Mouse (Mus musculus) lung, postnatal 36 days (tissue): ENCODE data around the gene Nrxn2.

Experiments
- DNase-seq: peaks from one replicate; pipeline ENCODE4 v3.0.0; 2022; ENCODE audit warnings: mixed read lengths

Gene Nrxn2

DNA sequence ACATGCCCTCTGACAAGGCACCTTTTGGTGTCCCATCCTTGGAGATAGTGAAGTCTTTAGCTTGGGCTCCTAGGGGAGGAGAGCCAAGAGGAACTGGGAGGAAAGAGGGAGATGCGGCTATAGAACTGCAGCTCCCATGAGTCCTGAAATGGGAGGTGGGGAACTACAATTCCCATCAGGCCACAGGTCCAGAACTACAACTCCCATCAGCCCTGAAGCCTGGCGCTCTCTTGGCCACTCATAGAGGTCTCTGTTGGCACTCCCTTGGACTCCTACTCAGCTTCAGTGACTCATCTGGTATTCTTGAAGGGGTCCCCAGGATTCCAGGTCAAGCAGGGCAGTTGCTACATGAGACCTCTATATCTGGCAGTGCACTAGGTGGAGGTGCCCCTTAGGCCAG, 101.0 kb downstream of the Nrxn2 start:
- no peak for DNase-seq

DNA sequence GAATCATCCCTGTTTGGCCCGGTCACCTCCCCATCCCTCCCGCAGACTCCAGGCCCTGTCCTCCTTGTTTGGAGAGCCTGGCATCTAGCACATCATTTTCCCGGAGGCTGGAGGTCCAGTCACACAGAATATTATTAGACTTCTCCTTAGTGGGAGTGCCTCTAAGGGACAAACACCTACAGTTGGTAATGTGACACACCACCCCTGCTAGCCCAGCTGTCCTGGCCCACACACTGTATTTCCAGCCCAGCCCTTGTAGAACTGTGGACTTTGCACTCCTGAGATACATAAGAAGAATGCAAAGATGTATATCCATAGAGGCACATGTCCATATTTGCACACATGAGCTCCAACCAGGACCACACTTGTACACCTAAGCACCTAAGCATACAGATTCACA, 103.1 kb downstream of the Nrxn2 start:
- no peak for DNase-seq

DNA sequence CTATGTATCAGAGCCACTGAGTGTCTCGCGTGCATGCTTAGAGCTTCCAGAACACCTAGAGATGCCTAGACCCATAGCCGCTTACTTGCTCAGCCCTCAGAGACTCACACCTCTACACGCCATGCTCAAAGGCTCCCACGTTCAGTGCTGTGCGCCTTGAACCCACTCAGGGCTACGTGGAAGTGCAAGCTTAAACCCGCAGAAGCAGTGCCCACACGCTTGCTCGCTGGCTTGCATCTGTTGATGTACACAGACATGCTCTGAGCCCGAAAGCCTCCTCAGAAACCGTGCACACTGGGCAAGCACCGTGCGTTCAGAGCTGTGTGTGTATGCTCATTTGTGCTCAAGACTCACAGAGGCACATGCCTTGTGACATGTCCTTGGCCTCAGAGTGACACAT, 103.8 kb downstream of the Nrxn2 start:
- no peak for DNase-seq

DNA sequence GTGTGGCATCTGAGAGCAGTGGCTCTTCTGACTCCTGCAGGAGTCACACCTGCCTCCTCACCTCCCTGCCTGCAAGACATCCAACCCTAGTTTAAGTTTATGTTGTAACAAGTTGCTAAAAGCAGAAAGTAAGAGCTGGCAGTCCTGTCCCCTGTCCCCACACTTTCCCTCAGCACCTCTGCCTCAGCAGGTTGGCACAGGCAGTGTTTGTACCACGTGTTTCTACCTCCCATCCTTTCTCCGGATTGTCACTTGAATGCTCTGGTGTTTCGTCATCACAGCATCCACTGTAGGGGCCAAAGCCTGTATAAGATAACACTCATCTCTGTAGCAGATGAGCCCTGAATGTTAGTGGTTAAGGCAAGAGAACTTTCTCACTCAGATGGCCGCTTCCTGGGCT, 106.5 kb downstream of the Nrxn2 start:
- no peak for DNase-seq

DNA sequence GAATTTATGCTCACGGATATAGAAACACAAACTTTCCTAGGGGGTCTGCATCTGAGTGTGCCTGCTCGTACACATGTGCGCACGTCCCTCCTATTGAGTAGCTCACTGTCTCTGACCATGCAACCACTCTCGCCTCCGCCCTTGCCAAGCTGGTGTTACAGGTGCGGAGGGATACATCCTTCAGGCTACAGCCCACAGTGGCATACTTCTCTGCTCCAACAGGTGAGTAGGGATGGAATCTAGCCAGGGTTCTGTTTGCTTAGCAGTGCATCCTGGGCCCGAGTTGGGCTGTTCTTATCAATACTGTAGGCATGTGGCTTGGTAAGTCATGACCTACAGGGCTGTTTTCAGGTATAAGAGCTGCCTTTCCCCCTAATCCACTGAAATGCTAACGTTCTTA, 107.5 kb downstream of the Nrxn2 start:
- DNase-seq, result no peak

DNA sequence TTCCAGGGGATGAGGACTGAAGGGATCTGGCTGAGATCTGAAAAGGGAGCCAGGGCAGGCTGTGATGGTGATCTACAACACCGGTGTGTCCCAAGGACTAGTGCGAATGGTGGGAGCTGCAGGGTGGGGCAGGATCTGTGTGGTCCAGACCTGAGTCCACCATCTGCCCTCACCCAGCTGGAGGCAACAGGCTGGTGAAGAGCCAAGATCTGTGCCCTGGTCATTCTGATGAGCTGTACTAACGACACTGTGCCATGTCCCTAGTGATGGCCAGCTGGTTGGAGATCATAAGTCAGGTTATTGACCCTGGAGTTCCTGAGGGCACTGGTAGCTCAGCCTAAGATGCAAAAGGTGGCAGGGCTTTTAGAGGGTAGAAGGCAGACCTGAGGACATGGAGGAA, 108.9 kb downstream of the Nrxn2 start:
- no peak for DNase-seq

DNA sequence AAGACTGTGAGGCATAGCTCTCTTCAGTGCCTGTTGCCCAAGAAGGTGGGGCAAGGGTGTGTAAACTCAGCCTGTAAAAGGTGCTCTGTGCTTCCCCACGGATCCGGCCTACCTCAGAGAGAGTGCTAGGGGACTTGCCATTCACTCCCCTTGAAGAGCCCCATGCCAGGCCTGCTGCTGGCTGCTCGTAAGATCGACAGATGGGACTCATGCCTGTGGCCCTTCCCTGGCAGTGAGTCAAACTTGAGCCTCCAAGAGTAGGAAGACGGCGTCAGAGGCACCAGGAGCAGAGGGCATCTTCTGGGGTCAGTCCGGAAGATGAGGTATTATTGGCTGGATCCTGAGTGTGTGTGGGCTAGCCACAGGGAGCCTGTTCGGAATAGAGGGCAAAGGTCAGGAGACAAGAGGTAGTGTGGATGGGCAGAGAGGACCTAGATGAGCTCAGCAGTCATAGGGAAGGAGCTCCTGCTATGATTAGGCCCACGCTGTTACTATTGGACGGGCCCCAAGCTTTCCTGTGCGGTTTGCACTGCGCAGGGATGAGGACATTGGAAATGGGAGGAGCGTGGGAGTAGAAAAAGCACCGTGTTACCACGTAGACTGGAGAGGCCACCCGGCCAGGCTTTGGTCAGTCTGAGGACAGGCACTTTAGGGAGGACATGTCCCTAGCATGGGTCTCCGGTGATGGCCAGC, 109.5 kb downstream of the Nrxn2 start:
- no peak for DNase-seq

DNA sequence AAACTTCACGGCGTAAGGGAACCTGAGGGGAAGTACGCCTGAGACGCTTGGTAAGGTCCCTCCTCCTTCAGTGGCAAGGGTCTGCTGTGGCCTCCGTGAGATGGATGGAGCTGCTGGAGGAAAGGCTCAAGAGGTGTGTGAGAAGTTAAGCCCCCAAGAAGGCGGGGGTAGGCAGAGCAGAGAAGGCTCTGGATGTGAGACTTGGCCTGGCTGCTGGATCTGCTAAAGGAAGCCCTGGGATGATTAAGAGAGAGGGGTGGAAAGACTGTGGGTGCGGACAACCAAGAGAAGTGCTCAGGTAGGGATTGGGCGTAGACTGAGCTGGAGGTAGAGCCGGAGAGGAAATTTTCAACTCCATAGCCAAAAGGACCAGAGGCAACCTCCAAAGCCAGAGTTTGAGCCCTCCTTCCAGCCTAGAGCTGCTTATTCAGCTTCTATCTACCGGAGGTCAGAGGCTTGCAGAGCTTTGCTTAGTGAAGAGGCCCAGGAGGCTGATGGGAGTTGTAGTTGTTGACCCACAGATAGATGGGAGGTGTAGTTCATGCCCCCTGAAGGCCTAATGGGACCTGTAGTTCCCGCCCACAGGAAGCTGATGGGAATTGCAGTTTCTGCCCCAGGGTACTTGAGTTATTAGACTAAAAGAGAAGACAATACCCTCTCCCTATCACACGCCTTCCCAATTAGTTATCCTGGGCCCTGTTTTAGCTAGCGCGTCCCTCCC, 110.9 kb downstream of the Nrxn2 start:
- DNase-seq, result peak; percentile 48

DNA sequence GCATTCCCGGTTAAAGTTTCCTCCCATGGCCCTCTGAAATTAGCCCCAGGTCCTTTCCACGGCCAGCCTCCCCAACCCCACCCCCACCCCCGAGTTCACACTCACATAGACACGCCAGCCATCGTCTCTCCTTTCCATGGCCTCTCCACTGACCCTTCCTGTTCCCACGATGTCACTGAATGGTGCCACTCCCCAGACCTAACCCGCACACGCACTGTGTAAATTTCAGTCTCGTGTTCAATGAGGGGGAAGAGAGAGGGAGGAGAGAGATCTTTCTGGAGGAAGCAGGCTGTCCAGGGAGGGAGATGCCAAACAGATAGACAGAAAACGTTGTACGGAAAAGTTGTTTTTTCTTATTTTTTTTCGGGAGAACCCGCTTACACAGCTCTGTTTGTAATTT, 111.8 kb downstream of the Nrxn2 start:
- DNase-seq, result no peak

DNA sequence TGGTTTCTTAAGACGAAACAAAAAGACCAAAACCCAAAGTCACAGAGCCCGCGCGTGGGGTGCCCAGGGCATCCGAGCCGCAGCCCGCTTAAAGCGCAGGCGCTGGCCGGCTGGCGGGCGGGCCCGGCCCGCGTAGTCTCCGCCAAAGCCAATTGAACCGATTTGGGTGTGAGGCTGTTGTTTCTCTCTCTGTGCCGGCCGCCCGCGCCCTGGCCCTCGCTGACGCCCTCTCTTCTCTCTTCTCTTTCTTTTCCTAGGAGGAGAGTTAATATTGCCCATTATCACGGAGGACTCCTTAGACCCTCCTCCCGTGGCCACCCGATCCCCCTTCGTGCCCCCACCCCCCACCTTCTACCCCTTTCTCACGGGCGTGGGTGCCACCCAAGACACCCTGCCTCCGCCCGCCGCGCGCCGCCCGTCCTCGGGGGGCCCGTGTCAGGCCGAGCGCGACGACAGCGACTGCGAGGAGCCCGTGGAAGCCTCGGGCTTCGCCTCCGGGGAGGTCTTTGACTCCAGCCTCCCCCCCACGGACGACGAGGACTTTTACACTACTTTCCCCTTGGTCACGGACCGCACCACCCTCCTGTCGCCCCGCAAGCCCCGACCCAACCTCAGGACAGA, 112.6 kb downstream of the Nrxn2 start:
- peak; percentile 34 for DNase-seq

DNA sequence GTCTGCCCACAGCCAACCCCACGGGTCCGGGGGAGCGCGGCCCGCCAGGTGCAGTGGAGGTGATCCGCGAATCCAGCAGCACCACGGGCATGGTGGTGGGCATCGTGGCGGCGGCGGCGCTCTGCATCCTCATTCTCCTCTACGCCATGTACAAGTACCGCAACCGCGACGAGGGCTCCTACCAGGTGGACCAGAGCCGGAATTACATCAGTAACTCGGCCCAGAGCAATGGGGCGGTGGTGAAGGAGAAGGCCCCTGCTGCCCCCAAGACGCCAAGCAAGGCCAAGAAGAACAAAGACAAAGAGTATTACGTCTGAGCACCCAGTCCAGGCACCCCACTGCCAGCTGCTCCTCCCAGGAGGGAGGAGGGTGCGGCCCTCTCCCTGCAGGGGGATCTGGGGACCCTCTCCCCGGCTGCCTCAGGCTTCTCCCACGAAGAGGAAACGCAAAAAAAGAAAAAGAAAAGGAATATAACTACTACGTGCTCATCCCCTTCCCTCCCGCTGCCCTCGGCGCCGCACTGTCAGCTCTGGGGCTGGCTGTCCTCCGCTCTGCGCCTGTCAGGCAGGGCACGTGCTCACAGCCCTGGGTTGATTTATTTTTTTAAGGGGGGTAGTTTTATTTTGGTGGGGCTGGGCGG, 113.4 kb downstream of the Nrxn2 start:
- peak; percentile 29 for DNase-seq

DNA sequence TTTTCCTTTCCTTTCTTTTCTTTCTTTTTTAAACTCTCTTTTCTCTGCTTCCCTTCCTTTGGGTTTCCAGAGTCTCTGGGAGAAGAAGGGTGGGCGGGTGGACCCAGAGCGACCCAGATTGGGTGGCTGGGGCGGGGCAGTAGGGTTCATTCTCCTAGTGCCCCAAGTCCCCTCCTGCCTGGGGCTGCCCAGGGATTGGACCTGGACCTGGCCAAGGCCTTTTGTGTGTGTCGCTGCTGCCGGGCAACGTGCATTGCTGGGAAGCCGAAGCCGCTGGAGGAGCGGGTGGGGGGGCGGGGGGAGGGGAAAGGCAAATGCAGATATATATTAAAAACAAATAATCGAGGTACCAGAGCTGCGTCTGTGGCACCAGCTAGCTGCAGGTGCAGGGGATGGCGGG, 114.1 kb downstream of the Nrxn2 start:
- DNase-seq, result peak; percentile 39

DNA sequence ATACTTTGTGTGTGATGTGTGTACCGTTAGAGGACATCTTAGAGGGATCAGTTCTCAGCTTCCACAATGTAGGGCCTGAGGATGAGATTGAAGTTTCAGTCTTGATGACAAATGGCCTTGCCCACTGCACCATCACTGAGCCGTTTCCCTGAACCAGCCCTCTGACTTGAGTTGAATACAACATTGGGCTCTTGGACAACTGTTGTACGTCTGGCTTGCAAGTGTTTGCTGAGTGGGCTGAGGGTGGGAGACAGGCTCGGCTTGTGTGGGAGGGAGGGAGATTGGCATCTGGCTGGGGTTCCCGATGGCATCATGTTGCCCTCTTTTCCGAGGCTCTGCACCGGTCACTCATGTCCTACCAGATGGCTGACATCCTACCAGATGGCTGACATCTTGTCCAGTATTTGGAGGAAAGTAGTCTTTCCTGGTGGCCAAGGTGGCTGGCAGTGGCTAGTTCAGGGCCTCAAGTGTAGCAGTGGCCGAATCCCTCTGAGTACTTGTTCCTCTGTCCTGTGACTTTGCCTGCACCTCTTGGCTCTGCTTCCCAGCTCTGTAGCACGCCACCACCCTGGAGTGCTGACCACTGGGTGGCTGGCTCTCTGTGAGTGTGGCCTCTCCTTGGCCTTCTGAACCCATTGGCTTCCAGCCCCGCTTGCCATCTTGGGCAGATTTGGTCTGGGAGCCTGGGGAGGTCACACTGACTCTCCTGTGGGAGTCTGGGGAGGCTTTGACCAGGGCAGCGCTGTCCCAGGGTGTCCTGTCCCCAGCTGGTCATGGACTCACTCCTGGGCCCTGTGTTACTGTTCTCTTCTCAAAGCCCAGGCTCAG, 115.0 kb downstream of the Nrxn2 start:
- DNase-seq, result no peak

DNA sequence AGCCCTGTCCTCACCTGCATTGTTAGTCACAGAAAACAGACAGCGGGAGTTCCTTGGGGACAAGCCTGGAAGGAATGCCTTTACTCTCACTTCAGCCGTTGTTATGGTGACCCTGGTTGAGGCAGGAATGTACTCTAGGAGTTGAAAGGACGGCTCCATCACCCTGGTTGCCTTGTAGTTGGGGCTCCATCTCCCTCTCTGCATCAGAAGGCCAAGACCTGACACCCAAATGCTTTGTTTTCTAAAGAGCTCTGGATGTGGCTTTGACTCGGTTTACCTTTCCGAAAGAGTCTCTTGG, 115.5 kb downstream of the Nrxn2 start:
- DNase-seq, result no peak

DNA sequence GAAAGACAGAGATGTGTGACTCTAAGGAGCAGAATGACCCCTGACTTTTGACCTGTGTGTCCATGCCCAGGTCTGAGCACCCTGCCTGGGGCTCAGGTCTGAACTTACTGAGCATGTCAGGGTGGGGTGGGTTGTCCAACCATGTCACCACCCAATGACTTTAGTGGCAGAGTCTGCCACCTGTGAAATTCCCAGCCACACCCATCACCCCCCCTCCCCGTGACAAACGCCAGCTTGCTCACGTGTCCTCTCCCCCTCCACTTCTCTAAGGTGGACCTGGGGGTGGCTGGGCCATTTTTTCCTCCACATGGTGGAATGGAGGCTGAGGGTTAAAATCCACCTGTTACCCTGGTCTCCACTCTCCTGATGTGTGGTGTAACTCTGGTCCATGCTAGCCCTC, 117.7 kb downstream of the Nrxn2 start:
- no peak for DNase-seq

DNA sequence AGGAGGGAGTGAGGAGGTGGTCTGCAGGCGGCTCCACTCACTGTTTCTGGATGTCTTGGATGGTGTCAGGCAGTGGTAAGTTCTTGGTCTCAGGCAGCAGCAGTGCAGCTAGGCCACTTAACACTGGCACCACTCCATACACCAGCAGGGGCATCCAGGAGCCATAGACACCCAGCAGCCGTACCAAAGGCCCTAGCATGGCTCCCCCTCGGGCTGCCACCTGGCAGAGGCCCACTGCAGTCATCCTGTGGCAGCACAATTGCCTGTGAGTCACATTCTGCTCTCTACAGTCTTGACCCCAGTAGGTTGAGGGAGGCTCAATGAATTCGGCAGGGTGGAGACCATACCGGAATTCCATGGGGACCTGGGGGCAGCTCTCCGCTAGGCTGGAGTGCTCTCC, 118.2 kb downstream of the Nrxn2 start:
- no peak for DNase-seq

DNA sequence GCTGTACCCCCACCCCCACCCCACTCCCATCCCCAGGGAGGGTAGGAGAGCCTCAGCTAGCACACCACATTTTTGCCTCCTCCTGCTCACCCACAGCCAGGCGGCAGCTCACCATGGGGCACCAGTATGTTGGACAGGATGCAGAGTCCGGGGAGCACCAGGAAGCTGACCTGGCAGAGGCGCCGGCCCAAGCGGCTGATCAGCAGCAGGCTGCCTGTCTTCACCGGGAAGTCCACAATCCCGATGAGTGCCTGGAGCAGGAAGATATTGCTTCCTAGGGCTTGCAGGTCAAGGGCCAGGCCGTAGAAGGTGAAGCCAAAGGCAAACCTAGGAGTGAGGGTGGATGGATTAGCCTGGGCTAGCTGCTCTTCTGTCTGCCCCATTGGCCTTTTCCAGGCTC, 119.0 kb downstream of the Nrxn2 start:
- DNase-seq, result no peak

DNA sequence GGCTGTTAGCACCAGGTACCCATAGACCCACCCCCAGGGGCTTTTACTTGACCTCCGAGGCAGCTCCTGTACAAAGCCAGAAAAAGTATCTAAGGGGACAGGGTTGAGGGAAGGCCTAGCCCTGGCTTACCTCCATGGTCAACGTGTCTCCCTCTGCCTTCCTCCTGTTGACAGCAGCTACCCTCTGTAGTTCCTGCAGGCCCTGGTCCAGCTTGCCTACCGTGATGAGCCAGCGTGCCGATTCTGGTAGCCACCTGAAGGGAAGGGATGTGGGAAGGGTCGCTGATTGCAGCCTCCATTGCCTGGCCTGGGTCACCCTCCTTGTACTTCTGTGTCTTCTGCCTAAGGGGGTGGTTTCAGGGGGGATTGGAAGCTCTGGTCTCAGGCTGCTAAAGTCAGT, 120.0 kb downstream of the Nrxn2 start:
- no peak for DNase-seq

DNA sequence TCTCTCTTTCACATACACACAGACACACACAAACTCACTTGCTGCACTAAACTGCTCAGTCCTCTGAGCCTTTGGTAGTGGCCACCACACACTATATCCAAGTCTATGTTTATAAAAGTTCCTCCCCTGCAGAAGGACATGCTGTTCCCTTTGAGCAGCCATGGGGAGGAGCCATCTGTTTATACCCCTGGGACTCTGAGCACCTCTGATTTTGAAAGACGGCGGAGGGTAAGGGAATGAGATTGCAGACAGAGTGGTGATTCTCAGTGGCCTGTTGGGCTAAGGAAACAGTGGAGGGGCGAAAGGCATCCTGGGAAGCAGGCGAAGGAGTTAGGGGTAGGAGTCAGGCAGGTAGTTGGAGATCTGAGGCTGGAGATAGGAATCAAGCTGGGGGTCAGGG, 121.1 kb downstream of the Nrxn2 start:
- DNase-seq, result peak; percentile 12

DNA sequence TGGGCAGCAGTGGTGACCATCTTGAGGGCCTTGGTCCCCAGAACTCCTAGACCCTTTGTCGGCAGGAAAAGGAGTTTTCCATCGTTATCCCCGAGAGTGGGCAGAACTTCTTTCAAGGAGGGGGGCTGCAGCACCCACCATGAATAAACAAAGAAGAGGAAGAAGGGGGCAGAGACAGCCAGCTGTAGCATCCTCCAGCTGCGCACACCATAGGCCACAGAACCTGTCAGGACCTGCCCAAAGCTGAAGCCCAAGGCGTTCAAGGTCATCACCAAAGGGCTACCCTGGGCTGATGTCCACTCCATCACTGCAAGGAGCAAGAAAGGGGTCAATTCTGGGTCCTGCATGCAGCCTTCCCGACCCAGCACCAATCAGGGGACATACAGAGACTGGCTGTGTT, 121.7 kb downstream of the Nrxn2 start:
- no peak for DNase-seq

DNA sequence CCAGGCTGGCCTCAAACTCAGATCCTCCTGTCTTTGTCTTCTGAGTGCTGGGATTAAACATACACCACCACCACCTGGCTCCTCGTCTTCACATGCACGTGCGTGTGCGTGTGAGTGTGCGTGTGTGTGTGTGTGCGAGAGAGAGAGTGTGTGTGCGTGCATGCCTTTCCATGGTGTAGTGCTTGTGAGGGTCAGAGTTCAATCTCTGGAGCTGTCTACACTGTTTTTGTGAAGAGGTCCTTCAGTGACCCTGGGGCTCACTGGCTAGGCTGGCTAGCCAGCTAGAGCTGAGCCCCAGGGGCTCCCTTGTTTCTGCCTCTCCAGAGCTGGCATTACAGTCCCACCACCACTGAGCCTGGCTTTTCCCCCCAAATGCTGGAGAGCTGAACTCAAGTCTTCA, 123.0 kb downstream of the Nrxn2 start:
- DNase-seq, result no peak

DNA sequence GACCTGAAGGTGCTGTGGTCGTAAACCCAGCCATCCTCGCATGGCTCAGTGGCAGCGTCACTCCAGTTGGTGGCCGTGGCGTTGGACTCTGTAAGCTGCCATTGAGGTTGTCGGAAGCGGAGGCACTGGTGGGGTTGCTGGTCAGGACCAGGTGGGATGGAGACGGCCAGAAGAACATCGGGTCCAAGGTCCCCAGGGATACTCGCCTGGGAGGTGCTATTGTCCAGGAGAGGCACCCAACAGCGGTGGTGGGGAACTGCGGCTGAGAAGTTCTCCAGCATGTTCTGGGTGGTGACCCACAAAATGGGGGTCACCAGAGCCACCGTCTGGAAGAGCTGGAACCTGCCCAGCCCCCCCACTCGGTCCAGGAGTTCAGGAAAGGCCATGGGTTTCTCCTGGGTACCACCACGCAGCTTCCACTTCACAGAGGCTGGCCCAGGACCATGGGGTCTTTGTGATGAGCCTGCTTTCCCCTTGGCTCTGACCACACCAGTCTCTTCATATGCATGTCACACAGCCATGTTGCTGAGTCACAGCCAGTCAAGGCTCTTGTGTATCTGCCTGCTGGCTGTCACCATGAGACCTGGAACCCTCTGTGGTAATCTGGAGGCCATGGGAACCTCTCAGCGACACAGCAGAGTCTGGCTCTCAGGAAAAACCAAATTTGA, 124.0 kb downstream of the Nrxn2 start, which contains the start of gene Slc22a12:
Gene Slc22a12 (minus strand): TSS at position 666 of the 668 bp plus-strand sequence.
- DNase-seq, result no peak

DNA sequence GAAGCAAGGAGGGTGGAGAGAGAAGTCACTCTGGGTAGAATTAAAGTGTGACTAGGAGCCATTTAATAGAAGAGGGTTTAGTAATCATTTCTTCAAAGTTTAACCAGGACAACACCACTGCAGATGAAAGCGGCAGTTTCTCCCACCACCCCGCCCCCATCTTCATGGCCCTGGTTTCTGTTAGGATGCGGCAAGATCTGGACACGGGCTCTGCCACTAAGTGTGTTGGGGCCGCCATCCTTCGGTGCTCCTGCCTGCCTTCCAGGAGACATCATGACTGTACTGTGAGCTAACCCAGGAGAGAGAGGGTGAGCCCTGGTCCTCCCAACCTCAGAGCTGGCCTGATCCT, 124.5 kb downstream of the Nrxn2 start:
- no peak for DNase-seq
